ENCODE assay signal across 9 mouse cellular contexts in genomic region chr11:101985990-101986389, GRCm38 (mm10). TPM values are rescaled to one million over a fixed set of nuclear protein-coding genes. Genes with fewer than 3 reads are reported as not detected.
DNase-seq lines count a peak whose midpoint lies in the region; ATAC-seq lines count a peak whose summit lies in the region.
"Had no signal": no experiment of that assay in that cellular context is flagged by ENCODE, and none has a peak within 500 bp of the region (broad histone marks: within the 10 kb centered on the region; RNA-seq: fewer than 3 reads in every experiment).

No protein-coding gene starts in this region.

- no peak overlapping the region for H3K4me2 ChIP-seq in embryonic facial prominence, embryonic 12.5 days (replicated peaks)
- H3K4me2 ChIP-seq in heart, embryonic 15.5 days, result 0 out of 2 replicates have a peak overlapping the region, but pooled peaks have one; percentile 2
- peak overlapping the region; percentile 32 for H3K4me2 ChIP-seq in lung, embryonic 16.5 days (ENCODE audit: low read depth, low read length)

- ATAC-seq in embryonic facial prominence, embryonic 12.5 days (ENCODE audit: insufficient number of reproducible peaks, insufficient read depth, low FRiP score, low TSS enrichment), result peak; percentile 59; the same call in 1 of the 2 replicates
- no peak for ATAC-seq in heart, embryonic 15.5 days (replicated peaks; ENCODE audit: insufficient number of reproducible peaks, insufficient read depth, low FRiP score, low read depth)
- peak; percentile 60 for ATAC-seq in lung, embryonic 16.5 days (ENCODE audit: low read depth)

- no peak overlapping the region for H3K9ac ChIP-seq in embryonic facial prominence, embryonic 12.5 days
- no peak overlapping the region for H3K9ac ChIP-seq in heart, embryonic 15.5 days
- H3K9ac ChIP-seq in lung, embryonic 16.5 days (ENCODE audit: low read length), result no peak overlapping the region

- no peak overlapping the region for H3K27ac ChIP-seq in embryonic facial prominence, embryonic 12.5 days
- no peak overlapping the region for H3K27ac ChIP-seq in heart, embryonic 15.5 days
- H3K27ac ChIP-seq in lung, embryonic 16.5 days (ENCODE audit: low read length), result no peak overlapping the region

- 8% methylated on average over 10 of the region's 10 CpGs for WGBS in embryonic facial prominence, embryonic 12.5 days
- WGBS in heart, embryonic 15.5 days, result 7% methylated on average over 10 of the region's 10 CpGs
- 1% methylated on average over 10 of the region's 10 CpGs for WGBS in lung, embryonic 16.5 days

- no peaks in the 10 kb centered on the region for H3K36me3 ChIP-seq in embryonic facial prominence, embryonic 12.5 days
- H3K36me3 ChIP-seq in heart, embryonic 15.5 days, result no peaks in the 10 kb centered on the region
- H3K36me3 ChIP-seq in lung, embryonic 16.5 days (ENCODE audit: control insufficient read depth, insufficient read depth, low read length), result no peaks in the 10 kb centered on the region

- 0 out of 2 replicates have a peak, but pooled peaks cover 9% of the 10 kb centered on the region for H3K27me3 ChIP-seq in embryonic facial prominence, embryonic 12.5 days
- no peaks in the 10 kb centered on the region for H3K27me3 ChIP-seq in heart, embryonic 15.5 days
- H3K27me3 ChIP-seq in lung, embryonic 16.5 days (ENCODE audit: control insufficient read depth, insufficient read depth, low read depth, low read length), result no peaks in the 10 kb centered on the region; the same call in 1 of the 2 replicates

- no peaks in the 10 kb centered on the region for H3K9me3 ChIP-seq in embryonic facial prominence, embryonic 12.5 days
- no peaks in the 10 kb centered on the region for H3K9me3 ChIP-seq in heart, embryonic 15.5 days (replicated peaks)
- no peaks in the 10 kb centered on the region for H3K9me3 ChIP-seq in lung, embryonic 16.5 days (ENCODE audit: control insufficient read depth, low read length)

- peak; percentile 56 for DNase-seq in CD4-positive helper T cell, adult 2 months (ENCODE audit: low read depth, low spot score)
- DNase-seq in adrenal gland, postnatal 10 days, result peak; percentile 90
- peak; percentile 73 to 92 for DNase-seq in layer of hippocampus, adult 18-20 months (ENCODE audit: low spot score in 2 of 2)
- DNase-seq in retina, postnatal 1 day, result peak; percentile 91
- peak; percentile 41 to 45 for DNase-seq in thymus, postnatal 36 days

- peaks cover 14% of the 10 kb centered on the region for H3K4me1 ChIP-seq in embryonic facial prominence, embryonic 12.5 days
- peaks cover 34% of the 10 kb centered on the region for H3K4me1 ChIP-seq in heart, embryonic 15.5 days (replicated peaks)
- H3K4me1 ChIP-seq in lung, embryonic 16.5 days (replicated peaks; ENCODE audit: control insufficient read depth, insufficient read depth, low read length), result peaks cover 26% of the 10 kb centered on the region

- H3K4me3 ChIP-seq in embryonic facial prominence, embryonic 12.5 days, result no peak overlapping the region
- no peak overlapping the region; the same call in 1 of the 2 replicates for H3K4me3 ChIP-seq in heart, embryonic 15.5 days
- no peak overlapping the region for H3K4me3 ChIP-seq in lung, embryonic 16.5 days (ENCODE audit: low read length)

RNA-seq across cellular contexts. Expression of gene Dusp3, which starts 0.8 kb away (rescaled TPM):
- 10 to 100 TPM; 93.3 to 96.3 TPM for total RNA-seq in adrenal gland, postnatal 10 days (2021)
- 12.3 and 12.5 TPM in 2 replicates for polyA plus RNA-seq in embryonic facial prominence, embryonic 12.5 days (2016; fragmentation: Nextera tagmentation; extraction: Ambion mirVana)
- 50.4 and 56.7 TPM in 2 replicates for polyA plus RNA-seq in heart, embryonic 15.5 days (2015; fragmentation: Nextera tagmentation; extraction: Ambion mirVana)
- 100 to 1,000 TPM; 158 TPM for total RNA-seq in layer of hippocampus, adult 18-20 months (2021)
- 21.7 and 23.8 TPM in 2 replicates for polyA plus RNA-seq in lung, embryonic 16.5 days (2015; fragmentation: Nextera tagmentation; extraction: Ambion mirVana)

RNA-seq across cellular contexts. Expression of gene Cfap97d1, which starts 1.9 kb away (rescaled TPM):
- total RNA-seq in adrenal gland, postnatal 10 days (2021), result not detected
- not detected in 2 replicates for polyA plus RNA-seq in embryonic facial prominence, embryonic 12.5 days (2016; fragmentation: Nextera tagmentation; extraction: Ambion mirVana)
- not detected in 2 replicates for polyA plus RNA-seq in heart, embryonic 15.5 days (2015; fragmentation: Nextera tagmentation; extraction: Ambion mirVana)
- not detected for total RNA-seq in layer of hippocampus, adult 18-20 months (2021)
- polyA plus RNA-seq in lung, embryonic 16.5 days (2015; fragmentation: Nextera tagmentation; extraction: Ambion mirVana), result not detected in 2 replicates
- polyA plus RNA-seq: liver, embryonic 16.5 days had no signal

RNA-seq across cellular contexts. Expression of gene Sost, which starts 19.2 kb away (rescaled TPM):
- total RNA-seq in adrenal gland, postnatal 10 days (2021), result 1 to 10 TPM in 1 of 2 experiments, not detected in 1; 3.0 TPM
- polyA plus RNA-seq in embryonic facial prominence, embryonic 12.5 days (2016; fragmentation: Nextera tagmentation; extraction: Ambion mirVana), result 0.10 and 0.14 TPM in 2 replicates
- polyA plus RNA-seq in heart, embryonic 15.5 days (2015; fragmentation: Nextera tagmentation; extraction: Ambion mirVana), result 3.9 and 4.4 TPM in 2 replicates
- under 1 TPM in 1 of 2 experiments, not detected in 1; 0.15 TPM for total RNA-seq in layer of hippocampus, adult 18-20 months (2021)
- 0.53 and 0.63 TPM in 2 replicates for polyA plus RNA-seq in lung, embryonic 16.5 days (2015; fragmentation: Nextera tagmentation; extraction: Ambion mirVana)
- polyA plus RNA-seq: liver, embryonic 16.5 days had no signal

RNA-seq across cellular contexts. Expression of gene Mpp3, which starts 42.3 kb away (rescaled TPM):
- total RNA-seq in adrenal gland, postnatal 10 days (2021), result 10 to 100 TPM; 11.8 to 16.0 TPM
- polyA plus RNA-seq in embryonic facial prominence, embryonic 12.5 days (2016; fragmentation: Nextera tagmentation; extraction: Ambion mirVana), result 11.1 and 11.4 TPM in 2 replicates
- 2.9 and 3.6 TPM in 2 replicates for polyA plus RNA-seq in heart, embryonic 15.5 days (2015; fragmentation: Nextera tagmentation; extraction: Ambion mirVana)
- 10 to 100 TPM; 85.5 to 88.9 TPM for total RNA-seq in layer of hippocampus, adult 18-20 months (2021)
- 3.7 and 4.1 TPM in 2 replicates for polyA plus RNA-seq in lung, embryonic 16.5 days (2015; fragmentation: Nextera tagmentation; extraction: Ambion mirVana)

RNA-seq across cellular contexts. Expression of gene Cd300lg, which starts 55.3 kb away (rescaled TPM):
- 10 to 100 TPM; 44.1 to 53.0 TPM for total RNA-seq in adrenal gland, postnatal 10 days (2021)
- 0.43 and 0.55 TPM in 2 replicates for polyA plus RNA-seq in embryonic facial prominence, embryonic 12.5 days (2016; fragmentation: Nextera tagmentation; extraction: Ambion mirVana)
- 7.2 and 8.4 TPM in 2 replicates for polyA plus RNA-seq in heart, embryonic 15.5 days (2015; fragmentation: Nextera tagmentation; extraction: Ambion mirVana)
- total RNA-seq in layer of hippocampus, adult 18-20 months (2021), result not detected
- 0.74 and 1.1 TPM in 2 replicates for polyA plus RNA-seq in lung, embryonic 16.5 days (2015; fragmentation: Nextera tagmentation; extraction: Ambion mirVana)
